Mouse (Mus musculus) WW6 (cell line): ENCODE data around the gene Top3a.
A peak's percentile ranks its signal among the peaks of the same experiment; 100 is the strongest.

Source experiments
- DNase-seq: peaks from one replicate; pipeline ENCODE4 v3.0.0-alpha.2; 2013; ENCODE audit warnings: low read depth, low spot score

The Top3a gene

GRCm38 (mm10) chr11:60774841-60775240 is 2.3 kb downstream of the Top3a start:
- DNase-seq: no peak

GRCm38 (mm10) chr11:60774158-60774689 is 2.9 kb downstream of the Top3a start:
- DNase-seq: no peak

- no peak for DNase-seq
Observed at GRCm38 (mm10) chr11:60772161-60772560, 5.0 kb downstream of the Top3a start.

GRCm38 (mm10) chr11:60770776-60771175 is 6.4 kb downstream of the Top3a start:
- no peak for DNase-seq

- DNase-seq: no peak
Observed at GRCm38 (mm10) chr11:60769322-60769721, 7.8 kb downstream of the Top3a start.

GRCm38 (mm10) chr11:60766969-60767368 is 10.2 kb downstream of the Top3a start:
- no peak for DNase-seq

GRCm38 (mm10) chr11:60761681-60762080 is 15.5 kb downstream of the Top3a start:
- no peak for DNase-seq

GRCm38 (mm10) chr11:60755570-60755969 is 21.6 kb downstream of the Top3a start:
- no peak for DNase-seq

GRCm38 (mm10) chr11:60740321-60740720 is 36.8 kb downstream of the Top3a start:
- peak; percentile 39 for DNase-seq

GRCm38 (mm10) chr11:60737450-60737849 is 39.7 kb downstream of the Top3a start:
- DNase-seq: no peak

GRCm38 (mm10) chr11:60736491-60736890 is 40.7 kb downstream of the Top3a start:
- DNase-seq: no peak

GRCm38 (mm10) chr11:60735191-60735590 is 42.0 kb downstream of the Top3a start:
- DNase-seq: no peak

- no peak for DNase-seq
Observed at GRCm38 (mm10) chr11:60734206-60734605, 43.0 kb downstream of the Top3a start.

- DNase-seq: no peak
Observed at GRCm38 (mm10) chr11:60731251-60731650, 45.9 kb downstream of the Top3a start.

- no peak for DNase-seq
Observed at GRCm38 (mm10) chr11:60730169-60730568, 47.0 kb downstream of the Top3a start.

GRCm38 (mm10) chr11:60729217-60729641 is 47.9 kb downstream of the Top3a start:
- no peak for DNase-seq

GRCm38 (mm10) chr11:60728260-60728761 is 48.9 kb downstream of the Top3a start, which contains the start of gene Mief2:
Mief2 (plus strand) TSS chr11:60728398.
- peak; percentile 90 for DNase-seq

- no peak for DNase-seq
Observed at GRCm38 (mm10) chr11:60727392-60728140, 49.6 kb downstream of the Top3a start.

GRCm38 (mm10) chr11:60726601-60727391 is 50.4 kb downstream of the Top3a start, which contains the start of gene Flii:
Flii (minus strand) TSS chr11:60727263.
- DNase-seq: peak; percentile 57

- no peak for DNase-seq
Observed at GRCm38 (mm10) chr11:60719263-60719662, 57.9 kb downstream of the Top3a start.

GRCm38 (mm10) chr11:60715833-60716232 is 61.3 kb downstream of the Top3a start:
- no peak for DNase-seq

- DNase-seq: no peak
Observed at GRCm38 (mm10) chr11:60712639-60713255, 64.4 kb downstream of the Top3a start.
